Mouse (Mus musculus): Measurements from ENCODE around the gene Hspg2.

Hspg2 gene

GRCm38 (mm10) chr4:137502183-137502582, 33.6 kb downstream of the Hspg2 start:
- no peak for DNase-seq (ENCODE audit: low spot score)

GRCm38 (mm10) chr4:137502801-137503200, 34.2 kb downstream of the Hspg2 start:
- DNase-seq (ENCODE audit: low spot score) = no peak

- no peak for DNase-seq (ENCODE audit: low spot score)
Measured at GRCm38 (mm10) chr4:137503509-137503971, 35.0 kb downstream of the Hspg2 start.

DNA sequence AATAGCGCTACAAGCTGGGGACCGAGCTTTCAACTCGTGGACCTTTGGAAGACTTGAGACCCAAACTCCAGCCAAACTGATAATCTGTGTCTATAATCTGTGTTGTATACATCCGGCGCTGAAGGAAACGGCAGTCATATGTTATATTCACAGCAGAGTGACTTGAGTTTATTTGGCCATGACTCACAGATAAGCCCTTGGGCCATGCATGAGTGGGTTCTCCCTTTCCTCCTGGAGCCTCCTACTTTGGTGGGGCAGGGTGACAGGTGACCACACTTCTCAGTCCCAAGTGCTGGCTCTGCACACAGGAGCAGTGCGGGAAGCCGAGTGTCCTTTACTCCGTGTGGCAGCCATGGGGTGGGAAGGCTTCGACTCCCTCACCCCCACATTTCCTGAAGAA, 38.1 kb downstream of the Hspg2 start:
- no peak for DNase-seq (ENCODE audit: low spot score)

GRCm38 (mm10) chr4:137509528-137509927, 41.0 kb downstream of the Hspg2 start:
- no peak for DNase-seq (ENCODE audit: low spot score)

GRCm38 (mm10) chr4:137510021-137510696, 41.6 kb downstream of the Hspg2 start:
- no peak for DNase-seq (ENCODE audit: low spot score)

DNA sequence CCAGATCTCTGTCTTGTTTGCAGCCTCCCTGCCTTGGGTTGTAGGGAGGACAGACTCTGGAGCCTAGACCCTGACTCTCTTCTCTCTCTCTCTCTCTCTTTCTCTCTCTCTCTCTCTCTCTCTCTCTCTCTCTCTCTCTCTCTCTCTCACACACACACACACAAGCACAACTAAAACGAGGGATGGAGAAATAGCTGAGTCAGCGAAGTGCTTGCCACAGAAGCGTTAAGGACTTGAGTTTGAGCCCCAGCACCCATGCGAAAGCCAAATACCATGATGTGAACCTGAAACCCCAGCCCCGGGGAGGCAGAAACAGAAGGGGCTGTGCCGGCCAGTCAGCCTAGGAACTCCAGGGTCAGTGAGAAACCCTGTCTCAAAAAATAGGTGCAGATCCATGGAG, 44.3 kb downstream of the Hspg2 start:
- DNase-seq (ENCODE audit: low spot score) = no peak

- DNase-seq (ENCODE audit: low spot score) = no peak
Measured at GRCm38 (mm10) chr4:137517989-137518691, 49.6 kb downstream of the Hspg2 start.

DNA sequence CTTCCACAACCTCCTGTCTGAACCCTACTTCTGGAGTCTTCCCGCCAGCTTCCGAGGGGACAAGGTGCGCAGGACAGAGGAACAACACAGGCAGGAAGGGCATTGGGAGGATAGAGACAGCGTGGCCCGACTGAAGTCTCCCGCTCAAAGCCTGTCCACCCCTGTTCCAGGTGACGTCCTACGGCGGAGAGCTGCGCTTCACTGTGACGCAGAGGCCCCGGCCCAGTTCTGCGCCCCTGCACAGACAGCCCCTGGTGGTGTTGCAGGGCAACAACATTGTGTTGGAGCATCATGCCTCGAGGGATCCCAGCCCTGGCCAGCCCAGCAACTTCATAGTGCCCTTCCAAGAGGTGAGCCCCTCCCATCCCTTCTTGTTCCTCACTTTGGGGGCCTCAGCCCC, 50.2 kb downstream of the Hspg2 start:
- no peak for DNase-seq (ENCODE audit: low spot score)

DNA sequence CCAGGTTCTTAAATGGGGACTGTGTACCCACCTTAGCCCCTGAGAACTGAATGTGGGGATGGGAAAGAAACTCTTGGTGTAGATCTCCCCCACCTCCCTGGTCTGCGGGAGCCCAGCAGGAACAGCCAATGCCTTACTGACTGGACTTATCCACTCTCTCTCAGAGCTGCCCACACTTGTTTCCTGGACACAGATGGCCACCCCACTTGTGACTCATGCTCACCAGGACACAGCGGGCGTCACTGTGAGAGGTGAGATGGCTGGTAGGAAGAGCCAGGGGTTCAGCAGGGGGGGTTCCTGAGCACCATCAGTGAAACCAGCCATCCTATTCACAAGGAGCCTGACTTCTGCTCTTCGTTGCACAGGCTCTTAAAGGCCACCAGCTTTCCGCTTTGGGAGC, 51.8 kb downstream of the Hspg2 start:
- DNase-seq (ENCODE audit: low spot score) = no peak

GRCm38 (mm10) chr4:137521966-137522365, 53.4 kb downstream of the Hspg2 start:
- no peak for DNase-seq (ENCODE audit: low spot score)

DNA sequence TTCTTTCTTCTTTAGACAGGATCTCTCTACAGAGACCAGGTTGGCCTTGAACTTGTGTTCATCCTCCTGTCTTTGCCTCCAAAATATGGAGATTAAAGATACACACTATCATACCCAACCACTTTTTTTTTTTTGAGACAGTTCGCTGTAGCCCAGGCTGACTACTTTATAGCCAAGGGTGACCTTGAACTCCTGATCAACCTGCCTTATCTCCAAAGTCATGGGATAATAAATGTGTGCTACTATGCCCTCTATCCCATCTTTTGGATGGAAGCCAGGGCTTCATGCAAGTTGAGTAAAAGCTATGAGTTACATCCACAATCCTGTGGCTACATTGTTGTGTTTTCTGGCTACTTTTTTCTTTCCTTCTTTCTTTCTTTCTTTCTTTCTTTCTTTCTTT, 56.9 kb downstream of the Hspg2 start:
- no peak for DNase-seq (ENCODE audit: low spot score)

GRCm38 (mm10) chr4:137527368-137527767, 58.8 kb downstream of the Hspg2 start:
- no peak for DNase-seq (ENCODE audit: low spot score)

- no peak for DNase-seq (ENCODE audit: low spot score)
Measured at GRCm38 (mm10) chr4:137527872-137528271, 59.3 kb downstream of the Hspg2 start.

- no peak for DNase-seq (ENCODE audit: low spot score)
Measured at GRCm38 (mm10) chr4:137540356-137540755, 71.8 kb downstream of the Hspg2 start.

DNA sequence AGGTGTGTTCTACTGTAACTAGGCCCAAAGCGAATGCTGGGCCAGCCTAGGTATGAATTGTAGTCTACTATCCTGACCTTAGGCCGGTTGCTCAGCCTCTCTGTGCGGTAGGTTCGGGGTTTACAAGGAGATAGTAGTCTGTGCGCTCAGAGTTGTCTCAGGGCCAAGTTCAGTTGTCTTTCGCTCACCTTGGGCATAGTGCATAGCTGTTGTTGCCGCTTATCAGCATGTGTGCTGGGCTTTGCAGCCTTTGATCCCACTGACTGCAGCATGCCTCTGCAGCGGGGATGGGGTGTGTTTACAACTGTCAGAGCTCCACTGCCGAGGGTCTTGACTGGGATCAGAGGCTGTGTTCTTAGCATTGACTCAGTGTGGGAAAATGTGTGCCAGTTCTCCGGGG, 74.4 kb downstream of the Hspg2 start:
- no peak for DNase-seq (ENCODE audit: low spot score)

- no peak for DNase-seq (ENCODE audit: low spot score)
Measured at GRCm38 (mm10) chr4:137545568-137545967, 77.0 kb downstream of the Hspg2 start.

- DNase-seq (ENCODE audit: low spot score) = peak; percentile 35
Measured at GRCm38 (mm10) chr4:137546003-137546525, 77.5 kb downstream of the Hspg2 start.

DNA sequence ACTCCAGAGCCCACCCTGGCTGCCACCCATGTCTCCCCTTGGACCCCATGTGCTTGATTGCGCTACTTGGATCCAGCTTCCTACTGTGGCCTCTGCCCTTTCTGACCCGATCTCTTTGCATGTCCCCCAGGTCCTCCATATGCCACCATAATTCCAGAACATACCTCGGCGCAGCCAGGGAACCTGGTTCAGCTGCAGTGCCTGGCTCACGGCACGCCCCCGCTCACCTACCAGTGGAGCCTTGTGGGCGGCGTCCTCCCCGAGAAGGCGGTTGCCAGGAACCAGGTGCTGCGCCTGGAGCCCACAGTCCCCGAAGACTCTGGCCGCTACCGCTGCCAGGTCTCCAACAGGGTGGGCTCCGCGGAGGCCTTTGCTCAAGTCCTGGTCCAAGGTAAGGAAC, 84.9 kb downstream of the Hspg2 start:
- DNase-seq (ENCODE audit: low spot score) = no peak

- DNase-seq (ENCODE audit: low spot score) = no peak
Measured at GRCm38 (mm10) chr4:137556673-137557210, 88.2 kb downstream of the Hspg2 start.

GRCm38 (mm10) chr4:137569873-137570272, 101.3 kb downstream of the Hspg2 start:
- DNase-seq (ENCODE audit: low spot score) = no peak

- DNase-seq (ENCODE audit: low spot score) = no peak
Measured at GRCm38 (mm10) chr4:137574469-137574868, 105.9 kb downstream of the Hspg2 start, which contains the start of gene Ldlrad2. Gene Ldlrad2, minus strand, starts transcription at chr4:137574569.

DNA sequence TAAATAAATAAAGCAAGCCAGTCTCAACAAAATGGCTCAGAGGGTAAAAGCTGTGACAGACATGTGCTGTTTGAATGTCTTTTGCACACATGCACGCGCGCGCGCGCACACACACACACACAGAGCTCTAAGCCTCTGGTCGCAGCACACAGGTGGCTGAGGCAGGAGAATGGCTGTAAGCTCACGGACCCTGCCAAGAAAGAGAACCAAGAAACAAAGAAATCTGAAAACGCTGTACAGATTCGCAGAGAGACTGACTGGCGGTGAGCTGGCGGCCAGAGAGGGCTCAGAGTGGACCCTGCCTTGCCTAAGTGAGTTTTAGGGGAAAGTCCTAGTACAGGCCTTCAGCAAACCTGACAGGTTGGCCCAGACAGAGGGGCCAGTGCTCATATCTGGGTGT, 108.9 kb downstream of the Hspg2 start:
- no peak for DNase-seq (ENCODE audit: low spot score)

Data from ovary, postnatal 36 days (tissue).